Comparison of ENCODE assay signal across 16 mouse cellular contexts in genomic region chr1:183516167-183516566, GRCm38 (mm10).
DNase-seq lines count a peak whose midpoint lies in the region; ATAC-seq and TF ChIP-seq lines count a peak whose summit lies in the region.
"Had no signal": no experiment of that assay in that cellular context is flagged by ENCODE, and none has a peak within 500 bp of the region (broad histone marks: within the 10 kb centered on the region; RNA-seq: fewer than 3 reads in every experiment).

No protein-coding gene starts in this region.

- TF ChIP-seq EP300 in stomach, postnatal 0 days (optimal IDR thresholded peaks at IDR 0.05) = no peak

- peak; percentile 30; the same call in 1 of the 2 replicates for TF ChIP-seq CTCF in stomach, postnatal 0 days (IDR thresholded peaks at IDR 0.05; ENCODE audit: low read depth)

- no peak overlapping the region for H3K4me3 ChIP-seq in hindbrain, embryonic 12.5 days
- H3K4me3 ChIP-seq in hindbrain, embryonic 13.5 days = no peak overlapping the region
- H3K4me3 ChIP-seq in midbrain, embryonic 11.5 days (ENCODE audit: low read depth, low read length) = no peak overlapping the region
- no peak overlapping the region for H3K4me3 ChIP-seq in midbrain, embryonic 10.5 days
- no peak overlapping the region for H3K4me3 ChIP-seq in stomach, postnatal 0 days (ENCODE audit: low read depth, low read length)
- H3K4me3 ChIP-seq: embryonic facial prominence, embryonic 12.5 days; forebrain, embryonic 10.5 days; heart, embryonic 10.5 days; neural tube, embryonic 13.5 days had no signal

- peak; percentile 35; the same call in 1 of the 2 replicates for ATAC-seq in hindbrain, embryonic 12.5 days (ENCODE audit: low FRiP score)
- no peak for ATAC-seq in hindbrain, embryonic 13.5 days (ENCODE audit: low FRiP score)
- no peak for ATAC-seq in midbrain, embryonic 11.5 days (ENCODE audit: low FRiP score)
- ATAC-seq in stomach, postnatal 0 days (ENCODE audit: low FRiP score, low TSS enrichment) = no peak
- no peak for ATAC-seq in frontal cortex, adult (ENCODE audit: low TSS enrichment)
- ATAC-seq: lung, postnatal 0 days had no signal

- no peak overlapping the region for H3K27ac ChIP-seq in hindbrain, embryonic 12.5 days
- H3K27ac ChIP-seq in hindbrain, embryonic 13.5 days = no peak overlapping the region
- H3K27ac ChIP-seq in midbrain, embryonic 11.5 days (ENCODE audit: low read depth, low read length) = no peak overlapping the region
- H3K27ac ChIP-seq in midbrain, embryonic 10.5 days (replicated peaks) = no peak overlapping the region
- H3K27ac ChIP-seq in stomach, postnatal 0 days (replicated peaks) = no peak overlapping the region
- H3K27ac ChIP-seq: embryonic facial prominence, embryonic 12.5 days; forebrain, embryonic 10.5 days; heart, embryonic 10.5 days; neural tube, embryonic 13.5 days had no signal

- no peaks in the 10 kb centered on the region for H3K9me3 ChIP-seq in hindbrain, embryonic 12.5 days (replicated peaks)
- H3K9me3 ChIP-seq in hindbrain, embryonic 13.5 days = no peaks in the 10 kb centered on the region
- no peaks in the 10 kb centered on the region for H3K9me3 ChIP-seq in midbrain, embryonic 11.5 days (ENCODE audit: control insufficient read depth, low read length)
- no peaks in the 10 kb centered on the region for H3K9me3 ChIP-seq in midbrain, embryonic 10.5 days (replicated peaks)
- H3K9me3 ChIP-seq in stomach, postnatal 0 days (ENCODE audit: control insufficient read depth, low read length) = no peaks in the 10 kb centered on the region
- H3K9me3 ChIP-seq: embryonic facial prominence, embryonic 12.5 days; forebrain, embryonic 10.5 days; heart, embryonic 10.5 days; neural tube, embryonic 13.5 days had no signal

- no peaks in the 10 kb centered on the region for H3K27me3 ChIP-seq in hindbrain, embryonic 12.5 days
- H3K27me3 ChIP-seq in hindbrain, embryonic 13.5 days = no peaks in the 10 kb centered on the region
- no peaks in the 10 kb centered on the region for H3K27me3 ChIP-seq in midbrain, embryonic 11.5 days (ENCODE audit: control insufficient read depth, insufficient read depth, low read length)
- no peaks in the 10 kb centered on the region for H3K27me3 ChIP-seq in midbrain, embryonic 10.5 days (ENCODE audit: low read depth, poor library complexity, severe bottlenecking)
- no peaks in the 10 kb centered on the region for H3K27me3 ChIP-seq in stomach, postnatal 0 days (ENCODE audit: control insufficient read depth, insufficient read depth, low read length)
- H3K27me3 ChIP-seq: embryonic facial prominence, embryonic 12.5 days; neural tube, embryonic 13.5 days had no signal

- peaks cover 28% of the 10 kb centered on the region for H3K4me1 ChIP-seq in hindbrain, embryonic 12.5 days
- H3K4me1 ChIP-seq in hindbrain, embryonic 13.5 days (replicated peaks) = peaks cover 51% of the 10 kb centered on the region
- H3K4me1 ChIP-seq in midbrain, embryonic 11.5 days (ENCODE audit: control insufficient read depth, insufficient read depth, low read length) = no peaks in the 10 kb centered on the region
- H3K4me1 ChIP-seq in midbrain, embryonic 10.5 days = no peaks in the 10 kb centered on the region
- no peaks in the 10 kb centered on the region for H3K4me1 ChIP-seq in stomach, postnatal 0 days (replicated peaks; ENCODE audit: control insufficient read depth, insufficient read depth)
- H3K4me1 ChIP-seq: embryonic facial prominence, embryonic 12.5 days; forebrain, embryonic 10.5 days had no signal

- H3K36me3 ChIP-seq in hindbrain, embryonic 12.5 days = no peaks in the 10 kb centered on the region
- H3K36me3 ChIP-seq in hindbrain, embryonic 13.5 days = no peaks in the 10 kb centered on the region
- H3K36me3 ChIP-seq in midbrain, embryonic 11.5 days (ENCODE audit: control insufficient read depth, insufficient read depth, low read length) = no peaks in the 10 kb centered on the region
- no peaks in the 10 kb centered on the region for H3K36me3 ChIP-seq in midbrain, embryonic 10.5 days
- H3K36me3 ChIP-seq in stomach, postnatal 0 days (ENCODE audit: control insufficient read depth, insufficient read depth, low read length) = no peaks in the 10 kb centered on the region
- H3K36me3 ChIP-seq: embryonic facial prominence, embryonic 12.5 days; forebrain, embryonic 10.5 days; heart, embryonic 10.5 days; neural tube, embryonic 13.5 days had no signal

- no peak overlapping the region for H3K4me2 ChIP-seq in hindbrain, embryonic 12.5 days (replicated peaks)
- no peak overlapping the region for H3K4me2 ChIP-seq in hindbrain, embryonic 13.5 days
- no peak overlapping the region for H3K4me2 ChIP-seq in midbrain, embryonic 11.5 days
- no peak overlapping the region for H3K4me2 ChIP-seq in stomach, postnatal 0 days (replicated peaks; ENCODE audit: low read depth)
- H3K4me2 ChIP-seq: embryonic facial prominence, embryonic 12.5 days; neural tube, embryonic 13.5 days had no signal

- WGBS in hindbrain, embryonic 12.5 days = 68% methylated on average over 4 of the region's 4 CpGs
- 53% methylated on average over 4 of the region's 4 CpGs for WGBS in hindbrain, embryonic 13.5 days
- 64% methylated on average over 4 of the region's 4 CpGs for WGBS in midbrain, embryonic 11.5 days
- 80% methylated on average over 4 of the region's 4 CpGs for WGBS in midbrain, embryonic 10.5 days
- 54% methylated on average over 4 of the region's 4 CpGs for WGBS in stomach, postnatal 0 days

- H3K9ac ChIP-seq in hindbrain, embryonic 12.5 days = no peak overlapping the region
- no peak overlapping the region for H3K9ac ChIP-seq in hindbrain, embryonic 13.5 days
- H3K9ac ChIP-seq in midbrain, embryonic 11.5 days (ENCODE audit: low read length) = no peak overlapping the region
- no peak overlapping the region for H3K9ac ChIP-seq in stomach, postnatal 0 days (ENCODE audit: low read length)
- H3K9ac ChIP-seq: embryonic facial prominence, embryonic 12.5 days; neural tube, embryonic 13.5 days had no signal

- peak; percentile 56 for DNase-seq in midbrain, embryonic 11.5 days (ENCODE audit: low spot score, missing footprints)
- no peak for DNase-seq in midbrain, embryonic 10.5 days (ENCODE audit: low spot score)
- DNase-seq in brain, adult 2 months (ENCODE audit: low read depth, low spot score) = peak; percentile 23
- no peak for DNase-seq in stomach, postnatal 0 days (ENCODE audit: low spot score)
- DNase-seq: adrenal gland, adult 2 months; cerebellum, adult 9-11 months; heart, postnatal 36 days; kidney, adult 18-20 months had no signal

Comparison
In these comparisons a context has a peak if more than half of its experiments do, and no peak if none do; other contexts are left out.
1. DNase-seq: peak in midbrain, embryonic 11.5 days (single experiment) and brain, adult 2 months (single experiment); none in midbrain, embryonic 10.5 days (single experiment) and stomach, postnatal 0 days (single experiment).